Mouse (Mus musculus) cortical plate, adult 2 months (tissue): ENCODE measurements around the gene Was.

ENCODE experiments used
- CTCF ChIP-seq: fragments of 200-500 bp; IDR thresholded peaks from 2 replicates; pipeline ENCODE4 v1.5.1; 2011; ENCODE audit warnings: mild to moderate bottlenecking, control low read depth, low read length; ENCODE audit not compliant: insufficient read depth; ENCODE audit errors: extremely low read depth
- POLR2A ChIP-seq: fragments of 200-500 bp; IDR thresholded peaks from 2 replicates; pipeline ENCODE4 v1.6.1; 2011; ENCODE audit warnings: mild to moderate bottlenecking, low read length, control low read depth; ENCODE audit not compliant: insufficient read depth; ENCODE audit errors: extremely low read depth

DNA sequence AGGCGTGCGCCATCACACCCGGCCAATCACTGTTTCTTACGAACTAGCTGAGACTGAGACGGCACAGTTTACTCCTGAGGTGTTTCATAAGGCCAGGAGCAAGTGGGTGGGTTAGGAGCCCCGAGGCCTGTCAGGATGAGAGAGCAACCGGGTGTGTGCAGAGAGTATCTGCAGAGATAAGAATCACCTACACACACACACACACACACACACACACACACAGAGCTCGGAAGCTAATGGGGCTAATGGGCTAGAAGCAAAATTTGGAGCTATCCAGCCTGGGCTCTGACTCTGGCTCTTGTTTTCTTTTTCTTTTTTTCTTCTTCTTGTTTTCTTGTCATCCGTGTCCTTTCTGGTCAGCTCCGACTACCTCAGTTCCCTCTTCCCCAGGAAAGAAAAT, 5.2 kb upstream of the Was start:
- TF ChIP-seq CTCF (no peak), POLR2A (no peak)
